Mouse (Mus musculus) thymus, adult 2 months (tissue): ENCODE data around the gene Vars. TPM values are rescaled to one million over a fixed set of nuclear protein-coding genes. Genes with fewer than 3 reads are reported as not detected.

Source experiments
- DNase-seq: peaks from one replicate; pipeline ENCODE4 v3.0.0; 2021
- H3K27ac ChIP-seq: fragments of 200-500 bp; 2 replicates; pipeline ENCODE4 v1.5.1; 2012; ENCODE audit warnings: low read length, control low read depth; ENCODE audit not compliant: control insufficient read depth, insufficient read depth
- H3K27me3 ChIP-seq: fragments of 200-500 bp; 2 replicates; pipeline ENCODE4 v1.6.1; 2012; ENCODE audit warnings: mild to moderate bottlenecking, low read length, moderate library complexity, mixed read lengths; ENCODE audit not compliant: control insufficient read depth, insufficient read depth
- H3K36me3 ChIP-seq: fragments of 200-500 bp; 2 replicates; pipeline ENCODE4 v1.6.1; 2012; ENCODE audit warnings: mild to moderate bottlenecking, low read length, moderate library complexity; ENCODE audit not compliant: control insufficient read depth, insufficient read depth
- H3K4me1 ChIP-seq: fragments of 200-500 bp; replicated peaks from 2 replicates; pipeline ENCODE4 v1.6.1; 2012; ENCODE audit warnings: low read length; ENCODE audit not compliant: control insufficient read depth, insufficient read depth
- H3K4me3 ChIP-seq: fragments of 200-500 bp; 2 replicates; pipeline ENCODE4 v1.5.1; 2012; ENCODE audit warnings: mild to moderate bottlenecking, low read length, control low read depth, moderate library complexity; ENCODE audit not compliant: control insufficient read depth, insufficient read depth
- CTCF ChIP-seq: fragments of 200-500 bp; IDR thresholded peaks from 2 replicates; pipeline ENCODE4 v1.5.1; 2012; ENCODE audit warnings: mild to moderate bottlenecking, control low read depth, low read length, moderate library complexity, borderline replicate concordance; ENCODE audit not compliant: control insufficient read depth, poor library complexity, insufficient read depth; ENCODE audit errors: extremely low read depth
- POLR2A ChIP-seq: fragments of 200-500 bp; IDR thresholded peaks from 2 replicates; pipeline ENCODE4 v1.6.1; 2012; ENCODE audit warnings: mild to moderate bottlenecking, low read length, control low read depth, moderate library complexity; ENCODE audit not compliant: control insufficient read depth, poor library complexity, insufficient read depth; ENCODE audit errors: extremely low read depth
- WGBS: fragments of 180-500 bp; shearing (Covaris S2); methylation state at CpG from one replicate; pipeline ENCODE4 v1.1.7; 2018; 5-methylcytosine and 5-hydroxymethylcytosine counted together
- polyA plus RNA-seq: library from polyadenylated mRNA; depleted of rRNA; stranded (reverse); fragments of >200 nt; gene quantifications from 2 replicates; pipeline ENCODE4 v1.2.3, GENCODE M21; 2012

The Vars gene
- polyA plus RNA-seq, 1 experiment: 404 TPM

DNA sequence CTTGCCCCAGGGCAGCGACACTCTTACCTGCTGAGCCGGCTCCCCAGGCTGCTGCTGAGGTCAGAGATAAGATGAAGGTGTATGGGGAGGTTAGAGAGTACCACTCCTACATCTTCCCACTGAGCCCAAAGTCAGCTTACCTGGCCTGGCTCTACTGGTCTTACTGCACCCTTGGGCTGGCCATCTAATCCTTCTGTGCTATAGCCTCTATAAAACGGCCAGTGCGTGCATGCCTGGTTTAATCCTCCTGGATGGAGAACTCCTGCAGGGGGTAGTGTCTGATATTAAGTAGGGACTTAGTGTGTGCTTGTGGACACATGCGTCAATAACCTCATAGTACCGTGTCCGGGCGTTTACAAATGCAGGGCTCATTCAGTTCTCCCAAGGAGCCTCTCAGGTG is 19.8 kb downstream of the Vars start:
- no peak for DNase-seq
- no peak overlapping the region for H3K27ac ChIP-seq
- no peak overlapping the region for H3K4me3 ChIP-seq
- 97% methylated on average over 8 of the region's 8 CpGs for WGBS
- no peaks in the 10 kb centered on the region; the same call in 1 of the 2 replicates for H3K36me3 ChIP-seq
- TF ChIP-seq POLR2A: no peak
- no peak for TF ChIP-seq CTCF
- H3K27me3 ChIP-seq: no peaks in the 10 kb centered on the region
- H3K4me1 ChIP-seq: peaks cover 17% of the 10 kb centered on the region

DNA sequence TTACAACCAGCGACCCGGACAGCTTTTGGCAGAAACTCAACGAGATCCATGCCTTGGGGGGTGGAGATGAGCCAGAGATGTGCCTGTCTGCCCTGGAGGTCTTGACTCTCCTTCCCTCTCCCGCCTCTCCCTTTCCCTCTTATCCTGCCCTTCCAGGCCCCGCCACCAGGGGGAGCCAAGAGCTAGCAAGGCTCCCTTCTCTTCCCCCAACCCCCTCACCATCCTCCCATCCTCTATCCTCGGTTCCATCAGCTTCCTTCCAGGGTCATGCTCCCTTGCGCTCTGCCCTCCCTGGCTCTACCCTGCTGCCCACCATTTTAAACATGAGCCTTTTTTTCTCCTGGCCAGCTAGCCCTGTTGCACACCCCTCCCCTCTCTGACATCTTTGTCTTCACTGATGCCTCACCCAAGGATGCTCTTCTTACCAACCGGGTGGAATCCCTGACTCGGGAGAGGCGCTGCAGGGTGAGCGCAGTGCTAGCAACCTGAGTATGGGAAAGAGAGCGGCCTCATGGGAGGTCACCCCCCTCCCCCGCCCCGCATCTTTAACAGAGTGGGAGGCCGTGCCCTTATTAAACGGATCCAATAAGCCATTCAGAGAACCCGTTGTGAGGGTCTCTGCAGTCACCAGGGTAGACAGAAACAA is 20.5 kb downstream of the Vars start:
- no peak overlapping the region for H3K27ac ChIP-seq
- no peak overlapping the region for H3K4me3 ChIP-seq
- H3K36me3 ChIP-seq: no peaks in the 10 kb centered on the region
- WGBS: 31% methylated on average over 17 of the region's 17 CpGs
- TF ChIP-seq POLR2A (no peak), CTCF (peak; percentile 98)
- peaks cover 18% of the 10 kb centered on the region for H3K4me1 ChIP-seq
- no peaks in the 10 kb centered on the region for H3K27me3 ChIP-seq
- peak; percentile 94 for DNase-seq

DNA sequence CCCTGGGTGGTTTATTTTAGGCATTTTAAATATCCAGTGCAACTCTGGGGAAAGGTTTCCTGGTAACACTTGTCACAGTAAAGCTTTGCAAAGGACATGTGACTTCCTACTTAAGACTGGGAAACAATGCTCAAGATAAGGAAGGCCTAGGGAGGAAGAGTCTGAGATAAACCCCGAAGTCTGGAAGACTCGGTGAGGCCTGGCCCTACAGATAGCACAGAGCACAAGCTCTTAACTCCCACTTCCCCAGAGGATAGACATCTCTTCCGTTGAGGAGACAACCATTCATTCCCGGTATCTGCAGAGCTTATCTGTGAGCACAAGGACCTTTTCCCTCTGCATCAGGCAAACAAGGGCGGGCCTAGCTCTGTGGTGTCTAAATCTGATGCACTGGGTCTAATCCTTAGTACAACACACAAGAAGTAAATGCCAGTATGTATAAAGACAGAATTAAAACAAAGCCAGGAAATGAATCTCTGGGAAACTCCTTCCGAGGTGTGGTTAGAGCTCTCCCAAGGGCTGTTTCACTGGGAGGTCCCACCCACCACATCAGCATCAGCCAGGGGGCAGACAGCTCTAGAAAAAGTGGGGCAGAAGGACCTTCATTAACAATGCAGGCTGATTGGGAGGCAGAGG is 21.2 kb downstream of the Vars start:
- no peak for DNase-seq
- no peaks in the 10 kb centered on the region for H3K36me3 ChIP-seq
- no peak overlapping the region for H3K27ac ChIP-seq
- peaks cover 14% of the 10 kb centered on the region for H3K4me1 ChIP-seq
- H3K27me3 ChIP-seq: no peaks in the 10 kb centered on the region
- 82% methylated on average over 6 of the region's 6 CpGs for WGBS
- no peak overlapping the region for H3K4me3 ChIP-seq
- TF ChIP-seq CTCF: no peak
- TF ChIP-seq POLR2A: no peak

DNA sequence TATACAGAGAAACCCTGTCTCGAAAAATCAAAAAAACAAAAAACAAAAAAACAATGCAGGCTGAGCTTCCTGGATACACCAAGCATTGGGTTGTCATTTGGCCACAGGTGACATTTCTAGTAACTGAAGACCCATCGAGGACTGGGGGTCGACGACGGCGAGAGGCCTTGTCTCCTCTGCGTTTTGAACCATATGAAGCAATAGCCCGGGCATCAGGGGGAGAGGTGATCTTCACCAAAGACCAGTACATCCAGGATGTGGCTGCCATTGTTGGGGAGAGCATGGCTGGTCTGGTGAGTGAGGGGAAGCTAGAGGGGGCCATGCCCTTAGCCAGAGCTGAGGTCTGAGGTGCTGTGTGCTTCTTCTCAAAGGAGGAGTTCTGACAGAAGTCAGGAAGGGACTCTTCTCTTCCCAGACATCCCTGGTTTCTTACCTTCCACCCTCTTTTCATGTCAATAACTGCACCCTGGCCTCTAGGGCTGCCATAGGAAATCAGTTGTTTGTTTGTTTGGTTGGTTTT is 21.8 kb downstream of the Vars start:
- TF ChIP-seq CTCF (no peak), POLR2A (no peak)
- H3K4me1 ChIP-seq: peaks cover 15% of the 10 kb centered on the region
- no peak overlapping the region for H3K4me3 ChIP-seq
- H3K36me3 ChIP-seq: no peaks in the 10 kb centered on the region
- 94% methylated on average over 8 of the region's 8 CpGs for WGBS
- no peak for DNase-seq
- no peak overlapping the region for H3K27ac ChIP-seq
- no peaks in the 10 kb centered on the region for H3K27me3 ChIP-seq

DNA sequence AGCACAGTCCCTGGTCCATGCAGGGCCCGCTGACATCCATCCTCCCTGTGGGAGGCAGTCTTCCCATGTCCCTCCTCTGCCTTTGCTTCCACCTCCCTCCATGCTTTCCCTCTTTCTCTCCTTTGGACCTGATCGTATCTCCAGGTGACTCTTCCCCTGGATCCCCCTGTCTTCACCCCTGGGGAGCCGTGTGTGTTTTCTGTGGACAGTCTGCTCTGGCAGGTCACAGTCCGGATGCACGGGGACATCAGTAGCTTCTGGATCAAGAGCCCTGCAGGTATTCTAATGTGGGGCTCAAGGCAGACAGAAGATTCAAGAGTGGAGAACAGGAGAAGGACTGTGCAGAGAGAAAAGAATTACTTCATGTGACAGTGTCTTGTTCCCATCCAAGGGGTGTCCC is 22.4 kb downstream of the Vars start:
- no peak overlapping the region for H3K27ac ChIP-seq
- no peak overlapping the region for H3K4me3 ChIP-seq
- no peak for DNase-seq
- TF ChIP-seq POLR2A: no peak
- no peak for TF ChIP-seq CTCF
- no peaks in the 10 kb centered on the region for H3K27me3 ChIP-seq
- peaks cover 18% of the 10 kb centered on the region for H3K4me1 ChIP-seq
- WGBS: 97% methylated on average over 5 of the region's 5 CpGs
- H3K36me3 ChIP-seq: no peaks in the 10 kb centered on the region

DNA sequence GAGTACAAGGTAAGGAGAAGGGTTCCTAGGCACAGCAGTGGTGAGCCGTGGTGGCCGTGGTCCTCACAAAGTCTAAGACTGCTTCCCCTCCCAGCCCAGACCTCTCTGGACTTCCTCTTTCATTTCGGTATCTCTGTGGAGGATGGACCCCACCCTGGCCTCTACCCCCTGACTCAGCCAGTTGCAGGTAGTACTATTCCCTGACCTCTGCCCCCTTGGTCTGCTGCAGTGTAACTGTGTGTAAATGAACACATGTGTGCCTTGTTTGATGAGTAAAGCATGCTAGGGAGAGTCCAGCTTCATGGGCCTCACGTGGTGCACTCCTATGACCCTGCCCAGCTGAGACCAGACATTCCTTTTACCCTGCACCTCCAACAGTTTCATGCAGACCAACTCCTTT is 23.0 kb downstream of the Vars start:
- WGBS: 49% methylated on average over 4 of the region's 4 CpGs
- peaks cover 23% of the 10 kb centered on the region for H3K4me1 ChIP-seq
- no peak for TF ChIP-seq POLR2A
- TF ChIP-seq CTCF: no peak
- H3K27ac ChIP-seq: no peak overlapping the region
- no peaks in the 10 kb centered on the region for H3K27me3 ChIP-seq
- H3K36me3 ChIP-seq: no peaks in the 10 kb centered on the region
- no peak for DNase-seq
- H3K4me3 ChIP-seq: no peak overlapping the region
